Mouse (Mus musculus) limb, embryonic 15.5 days (tissue): ENCODE measurements around the gene Arx. TPM values are rescaled to one million over a fixed set of nuclear protein-coding genes. Genes with fewer than 3 reads are reported as not detected.

ENCODE experiments used
- ATAC-seq: fragments of 200-750 bp; cut with Nextera tagmentation; 2 replicates; pipeline ENCODE4 v1.8.0; 2017; ENCODE audit warnings: low read depth, moderate TSS enrichment; ENCODE audit not compliant: insufficient number of reproducible peaks, low FRiP score, low TSS enrichment
- H3K27ac ChIP-seq: fragments of 300-500 bp; sonication (generic); 2 replicates; pipeline ENCODE4 v1.5.1; 2015; ENCODE audit warnings: moderate library complexity, mild to moderate bottlenecking, inconsistent platforms
- H3K27me3 ChIP-seq: fragments of 300-500 bp; sonication (generic); 2 replicates; pipeline ENCODE4 v1.6.1; 2015; ENCODE audit warnings: inconsistent platforms
- H3K36me3 ChIP-seq: fragments of 300-500 bp; sonication (generic); 2 replicates; pipeline ENCODE4 v1.6.1; 2015; ENCODE audit warnings: inconsistent platforms
- H3K4me1 ChIP-seq: fragments of 300-500 bp; sonication (generic); 2 replicates; pipeline ENCODE4 v1.6.1; 2015; ENCODE audit warnings: inconsistent platforms
- H3K4me2 ChIP-seq: fragments of 300-500 bp; sonication (generic); 2 replicates; pipeline ENCODE4 v1.6.1; 2015; ENCODE audit warnings: mild to moderate bottlenecking, inconsistent platforms
- H3K4me3 ChIP-seq: fragments of 300-500 bp; sonication (generic); 2 replicates; pipeline ENCODE4 v1.5.1; 2015; ENCODE audit warnings: mild to moderate bottlenecking, inconsistent platforms
- H3K9ac ChIP-seq: fragments of 300-500 bp; sonication (generic); 2 replicates; pipeline ENCODE4 v1.6.1; 2015; ENCODE audit warnings: inconsistent platforms
- H3K9me3 ChIP-seq: fragments of 300-500 bp; sonication (generic); 2 replicates; pipeline ENCODE4 v1.6.1; 2016; ENCODE audit warnings: inconsistent platforms
- WGBS: fragments of 180-500 bp; shearing (Covaris S2); methylation state at CpG from one replicate; pipeline ENCODE4 v1.1.7; 2015; 5-methylcytosine and 5-hydroxymethylcytosine counted together
- polyA plus RNA-seq: library from polyadenylated mRNA; unstranded; fragments of >200 nt; fragmentation: Nextera tagmentation; extraction: Ambion mirVana; gene quantifications from 2 replicates; pipeline ENCODE4 v1.2.1, GENCODE M21; 2015

The Arx gene
- polyA plus RNA-seq: 0.40 and 0.56 TPM in 2 replicates

- Histone ChIP-seq H3K27me3 (peaks cover 89% of the 10 kb centered on the region), H3K27ac (no peak within 1 kb of the TSS), H3K36me3 (no peaks in the 10 kb centered on the region), H3K9ac (no peak within 1 kb of the TSS), H3K4me3 (peak within 1 kb of the TSS; percentile 14), H3K4me1 (peaks cover 11% of the 10 kb centered on the region), H3K9me3 (no peaks in the 10 kb centered on the region), H3K4me2 (peak within 1 kb of the TSS; percentile 33)
- ATAC-seq: peak; percentile 81; the same call in 1 of the 2 replicates
- 28% methylated on average over 31 of the region's 31 CpGs for WGBS
Measured at GRCm38 (mm10) chrX:93286291-93286893, at the start of gene Arx. Gene Arx, plus strand, starts transcription at chrX:93286445.

- Histone ChIP-seq H3K9ac (no peak overlapping the region), H3K4me1 (no peaks in the 10 kb centered on the region), H3K4me2 (no peak overlapping the region), H3K9me3 (no peaks in the 10 kb centered on the region), H3K4me3 (no peak overlapping the region), H3K36me3 (no peaks in the 10 kb centered on the region), H3K27me3 (no peaks in the 10 kb centered on the region), H3K27ac (no peak overlapping the region)
- 79% methylated on average over 1 of the region's 1 CpGs for WGBS
- no peak for ATAC-seq
Measured at GRCm38 (mm10) chrX:93251329-93251728, 34.9 kb upstream of the Arx start.

GRCm38 (mm10) chrX:93275689-93276088 lies 10.6 kb upstream of the Arx start:
- H3K4me2 ChIP-seq: no peak overlapping the region
- no peaks in the 10 kb centered on the region for H3K36me3 ChIP-seq
- no peak for ATAC-seq
- H3K4me1 ChIP-seq: no peaks in the 10 kb centered on the region
- H3K27ac ChIP-seq: no peak overlapping the region
- H3K9ac ChIP-seq: no peak overlapping the region
- no peak overlapping the region for H3K4me3 ChIP-seq
- H3K9me3 ChIP-seq: no peaks in the 10 kb centered on the region
- H3K27me3 ChIP-seq: peaks cover 18% of the 10 kb centered on the region
- 49% methylated on average over 3 of the region's 3 CpGs for WGBS

- Histone ChIP-seq H3K9me3 (no peaks in the 10 kb centered on the region), H3K4me3 (no peak overlapping the region), H3K4me1 (peaks cover 2% of the 10 kb centered on the region; the same call in 1 of the 2 replicates), H3K36me3 (no peaks in the 10 kb centered on the region), H3K9ac (no peak overlapping the region), H3K4me2 (no peak overlapping the region), H3K27me3 (peaks cover 53% of the 10 kb centered on the region), H3K27ac (no peak overlapping the region)
- no peak for ATAC-seq
- WGBS: 46% methylated on average over 10 of the region's 11 CpGs
Measured at GRCm38 (mm10) chrX:93279940-93280339, 6.3 kb upstream of the Arx start.

- no peak overlapping the region for H3K27ac ChIP-seq
- no peak overlapping the region for H3K9ac ChIP-seq
- H3K4me2 ChIP-seq: peak overlapping the region; percentile 23; the same call in 1 of the 2 replicates
- peaks cover 57% of the 10 kb centered on the region for H3K27me3 ChIP-seq
- WGBS: 17% methylated on average over 23 of the region's 23 CpGs
- ATAC-seq: no peak
- peak overlapping the region; percentile 14; the same call in 1 of the 2 replicates for H3K4me3 ChIP-seq
- peaks cover 2% of the 10 kb centered on the region; the same call in 1 of the 2 replicates for H3K4me1 ChIP-seq
- no peaks in the 10 kb centered on the region for H3K9me3 ChIP-seq
- no peaks in the 10 kb centered on the region for H3K36me3 ChIP-seq
Measured at GRCm38 (mm10) chrX:93281028-93281723, 5.1 kb upstream of the Arx start.

GRCm38 (mm10) chrX:93281756-93282155 lies 4.5 kb upstream of the Arx start:
- no peaks in the 10 kb centered on the region for H3K36me3 ChIP-seq
- H3K4me2 ChIP-seq: peak overlapping the region; percentile 23; the same call in 1 of the 2 replicates
- H3K27ac ChIP-seq: no peak overlapping the region
- H3K9me3 ChIP-seq: no peaks in the 10 kb centered on the region
- peaks cover 63% of the 10 kb centered on the region for H3K27me3 ChIP-seq
- peaks cover 2% of the 10 kb centered on the region; the same call in 1 of the 2 replicates for H3K4me1 ChIP-seq
- 22% methylated on average over 5 of the region's 5 CpGs for WGBS
- H3K4me3 ChIP-seq: peak overlapping the region; percentile 14; the same call in 1 of the 2 replicates
- ATAC-seq: no peak
- no peak overlapping the region for H3K9ac ChIP-seq

GRCm38 (mm10) chrX:93285091-93285490 lies 1.2 kb upstream of the Arx start:
- no peak overlapping the region for H3K4me3 ChIP-seq
- 20% methylated on average over 10 of the region's 10 CpGs for WGBS
- H3K4me2 ChIP-seq: no peak overlapping the region
- peaks cover 84% of the 10 kb centered on the region for H3K27me3 ChIP-seq
- no peak overlapping the region for H3K27ac ChIP-seq
- H3K36me3 ChIP-seq: no peaks in the 10 kb centered on the region
- H3K4me1 ChIP-seq: peaks cover 13% of the 10 kb centered on the region
- no peaks in the 10 kb centered on the region for H3K9me3 ChIP-seq
- ATAC-seq: no peak
- H3K9ac ChIP-seq: no peak overlapping the region

- H3K27ac ChIP-seq: no peak overlapping the region
- no peaks in the 10 kb centered on the region for H3K36me3 ChIP-seq
- H3K4me2 ChIP-seq: peak overlapping the region; percentile 53
- no peaks in the 10 kb centered on the region for H3K9me3 ChIP-seq
- peaks cover 86% of the 10 kb centered on the region for H3K27me3 ChIP-seq
- 12% methylated on average over 30 of the region's 37 CpGs for WGBS
- no peak overlapping the region for H3K9ac ChIP-seq
- H3K4me1 ChIP-seq: peaks cover 11% of the 10 kb centered on the region
- H3K4me3 ChIP-seq: peak overlapping the region; percentile 34
- no peak for ATAC-seq
Measured at GRCm38 (mm10) chrX:93288339-93288738, 2.1 kb downstream of the Arx start.

- Histone ChIP-seq H3K9ac (no peak overlapping the region), H3K4me1 (peaks cover 11% of the 10 kb centered on the region), H3K9me3 (no peaks in the 10 kb centered on the region), H3K4me3 (peak overlapping the region; percentile 34), H3K27ac (no peak overlapping the region), H3K36me3 (no peaks in the 10 kb centered on the region), H3K27me3 (peaks cover 91% of the 10 kb centered on the region), H3K4me2 (peak overlapping the region; percentile 53)
- ATAC-seq: no peak
- WGBS: 17% methylated on average over 37 of the region's 37 CpGs
Measured at GRCm38 (mm10) chrX:93289076-93289475, 2.8 kb downstream of the Arx start.

GRCm38 (mm10) chrX:93289851-93290380 lies 3.7 kb downstream of the Arx start:
- 17% methylated on average over 12 of the region's 12 CpGs for WGBS
- peaks cover 91% of the 10 kb centered on the region for H3K27me3 ChIP-seq
- H3K9ac ChIP-seq: no peak overlapping the region
- peaks cover 13% of the 10 kb centered on the region for H3K4me1 ChIP-seq
- no peaks in the 10 kb centered on the region for H3K36me3 ChIP-seq
- no peak overlapping the region for H3K4me3 ChIP-seq
- no peak overlapping the region for H3K4me2 ChIP-seq
- H3K27ac ChIP-seq: no peak overlapping the region
- no peak for ATAC-seq
- H3K9me3 ChIP-seq: no peaks in the 10 kb centered on the region

GRCm38 (mm10) chrX:93292031-93292430 lies 5.8 kb downstream of the Arx start:
- Histone ChIP-seq H3K9ac (no peak overlapping the region), H3K4me2 (no peak overlapping the region), H3K4me1 (peaks cover 17% of the 10 kb centered on the region), H3K27ac (no peak overlapping the region), H3K4me3 (no peak overlapping the region), H3K36me3 (no peaks in the 10 kb centered on the region), H3K27me3 (peaks cover 89% of the 10 kb centered on the region), H3K9me3 (no peaks in the 10 kb centered on the region)
- no peak for ATAC-seq
- 27% methylated on average over 6 of the region's 6 CpGs for WGBS
